Mouse (Mus musculus) heart, embryonic 12.5 days (tissue): ENCODE results near the gene Etv6. TPM values are rescaled to one million over a fixed set of nuclear protein-coding genes. Genes with fewer than 3 reads are reported as not detected.

Experiments
- ATAC-seq: fragments of 200-750 bp; cut with Nextera tagmentation; 2 replicates; pipeline ENCODE4 v1.8.0; 2017; ENCODE audit warnings: moderate TSS enrichment, moderate library complexity; ENCODE audit not compliant: insufficient number of reproducible peaks, low FRiP score
- H3K27ac ChIP-seq: fragments of 300-500 bp; sonication (generic); 2 replicates; pipeline ENCODE4 v1.5.1; 2016; ENCODE audit warnings: mild to moderate bottlenecking, moderate library complexity; ENCODE audit not compliant: poor library complexity, severe bottlenecking
- H3K27me3 ChIP-seq: fragments of 300-500 bp; sonication (generic); replicated peaks from 2 replicates; pipeline ENCODE4 v1.6.1; 2016; ENCODE audit warnings: mild to moderate bottlenecking, moderate library complexity
- H3K36me3 ChIP-seq: fragments of 300-500 bp; sonication (generic); 2 replicates; pipeline ENCODE4 v1.6.1; 2016; ENCODE audit warnings: mild to moderate bottlenecking, moderate library complexity
- H3K4me1 ChIP-seq: fragments of 300-500 bp; sonication (generic); replicated peaks from 2 replicates; pipeline ENCODE4 v1.6.1; 2016; ENCODE audit warnings: mild to moderate bottlenecking
- H3K4me2 ChIP-seq: fragments of 300-500 bp; sonication (generic); 2 replicates; pipeline ENCODE4 v1.6.1; 2016; ENCODE audit warnings: mild to moderate bottlenecking, moderate library complexity
- H3K4me3 ChIP-seq: fragments of 300-500 bp; sonication (generic); 2 replicates; pipeline ENCODE4 v1.5.1; 2016; ENCODE audit warnings: mild to moderate bottlenecking
- H3K9ac ChIP-seq: fragments of 300-500 bp; sonication (generic); 2 replicates; pipeline ENCODE4 v1.6.1; 2016; ENCODE audit warnings: mild to moderate bottlenecking, moderate library complexity
- H3K9me3 ChIP-seq: fragments of 300-500 bp; sonication (generic); replicated peaks from 2 replicates; pipeline ENCODE4 v1.6.1; 2016; ENCODE audit warnings: mild to moderate bottlenecking, moderate library complexity
- WGBS: fragments of 180-500 bp; shearing (Covaris S2); methylation state at CpG from one replicate; pipeline ENCODE4 v1.1.7; 2016; 5-methylcytosine and 5-hydroxymethylcytosine counted together
- polyA plus RNA-seq: library from polyadenylated mRNA; unstranded; fragments of >200 nt; fragmentation: Nextera tagmentation; extraction: Ambion mirVana; gene quantifications from 2 replicates; pipeline ENCODE4 v1.2.1, GENCODE M21; 2016

Gene Etv6
- polyA plus RNA-seq, 1 experiment from 2014 or later = 19.9 TPM

- peaks cover 71% of the 10 kb centered on the region for H3K4me1 ChIP-seq
- H3K27ac ChIP-seq = no peak overlapping the region
- no peaks in the 10 kb centered on the region for H3K9me3 ChIP-seq
- no peak overlapping the region for H3K4me2 ChIP-seq
- H3K36me3 ChIP-seq = no peaks in the 10 kb centered on the region
- H3K9ac ChIP-seq = no peak overlapping the region
- ATAC-seq = peak; percentile 53; the same call in 1 of the 2 replicates
- WGBS = 42% methylated on average over 5 of the region's 5 CpGs
- H3K27me3 ChIP-seq = no peaks in the 10 kb centered on the region
- no peak overlapping the region for H3K4me3 ChIP-seq
These were observed 132.5 kb downstream of the Etv6 start for GRCm38 (mm10) chr6:134167963-134168362.

GRCm38 (mm10) chr6:134168799-134169198, 133.3 kb downstream of the Etv6 start:
- peaks cover 72% of the 10 kb centered on the region for H3K4me1 ChIP-seq
- no peak overlapping the region for H3K4me3 ChIP-seq
- ATAC-seq = no peak
- H3K27ac ChIP-seq = no peak overlapping the region
- H3K27me3 ChIP-seq = no peaks in the 10 kb centered on the region
- H3K9me3 ChIP-seq = no peaks in the 10 kb centered on the region
- H3K4me2 ChIP-seq = no peak overlapping the region
- H3K36me3 ChIP-seq = no peaks in the 10 kb centered on the region
- H3K9ac ChIP-seq = no peak overlapping the region
- WGBS = 87% methylated on average over 11 of the region's 11 CpGs

GRCm38 (mm10) chr6:134171235-134171634, 135.7 kb downstream of the Etv6 start:
- Histone ChIP-seq H3K9ac (no peak overlapping the region), H3K4me3 (no peak overlapping the region), H3K36me3 (no peaks in the 10 kb centered on the region), H3K9me3 (no peaks in the 10 kb centered on the region), H3K4me2 (no peak overlapping the region), H3K27ac (peak overlapping the region; percentile 71), H3K4me1 (peaks cover 75% of the 10 kb centered on the region), H3K27me3 (no peaks in the 10 kb centered on the region)
- 15% methylated on average over 1 of the region's 1 CpGs for WGBS
- ATAC-seq = no peak

GRCm38 (mm10) chr6:134171906-134172728, 136.6 kb downstream of the Etv6 start:
- no peak for ATAC-seq
- Histone ChIP-seq H3K27ac (peak overlapping the region; percentile 71), H3K4me3 (no peak overlapping the region), H3K9ac (no peak overlapping the region), H3K4me1 (peaks cover 83% of the 10 kb centered on the region), H3K27me3 (no peaks in the 10 kb centered on the region), H3K36me3 (no peaks in the 10 kb centered on the region), H3K9me3 (no peaks in the 10 kb centered on the region), H3K4me2 (peak overlapping the region; percentile 28)
- 66% methylated on average over 17 of the region's 17 CpGs for WGBS

GRCm38 (mm10) chr6:134173439-134173838, 137.9 kb downstream of the Etv6 start:
- no peaks in the 10 kb centered on the region for H3K27me3 ChIP-seq
- ATAC-seq = peak; percentile 17; the same call in 1 of the 2 replicates
- peaks cover 79% of the 10 kb centered on the region for H3K4me1 ChIP-seq
- no peak overlapping the region for H3K4me3 ChIP-seq
- peak overlapping the region; percentile 13 for H3K27ac ChIP-seq
- no peak overlapping the region for H3K4me2 ChIP-seq
- H3K9me3 ChIP-seq = no peaks in the 10 kb centered on the region
- no peak overlapping the region; the same call in 1 of the 2 replicates for H3K9ac ChIP-seq
- WGBS = 58% methylated on average over 6 of the region's 6 CpGs
- H3K36me3 ChIP-seq = no peaks in the 10 kb centered on the region

GRCm38 (mm10) chr6:134175059-134175458, 139.6 kb downstream of the Etv6 start:
- no peak overlapping the region for H3K4me3 ChIP-seq
- 0 out of 2 replicates have a peak overlapping the region, but pooled peaks have one; percentile 12 for H3K27ac ChIP-seq
- no peak; the same call in 1 of the 2 replicates for ATAC-seq
- no peaks in the 10 kb centered on the region for H3K9me3 ChIP-seq
- whole genome bisulfite sequencing = 42% methylated on average over 9 of the region's 9 CpGs
- H3K4me2 ChIP-seq = no peak overlapping the region
- H3K9ac ChIP-seq = no peak overlapping the region
- peaks cover 72% of the 10 kb centered on the region for H3K4me1 ChIP-seq
- H3K27me3 ChIP-seq = no peaks in the 10 kb centered on the region
- no peaks in the 10 kb centered on the region for H3K36me3 ChIP-seq

GRCm38 (mm10) chr6:134177196-134177595, 141.7 kb downstream of the Etv6 start:
- no peak overlapping the region for H3K4me3 ChIP-seq
- 78% methylated on average over 5 of the region's 5 CpGs for WGBS
- H3K9ac ChIP-seq = no peak overlapping the region
- no peak for ATAC-seq
- H3K4me1 ChIP-seq = peaks cover 71% of the 10 kb centered on the region
- no peaks in the 10 kb centered on the region for H3K36me3 ChIP-seq
- H3K4me2 ChIP-seq = no peak overlapping the region
- no peak overlapping the region for H3K27ac ChIP-seq
- H3K27me3 ChIP-seq = no peaks in the 10 kb centered on the region
- H3K9me3 ChIP-seq = no peaks in the 10 kb centered on the region

GRCm38 (mm10) chr6:134182301-134182948, 146.9 kb downstream of the Etv6 start:
- H3K4me2 ChIP-seq = peak overlapping the region; percentile 64
- 29% methylated on average over 17 of the region's 17 CpGs for whole genome bisulfite sequencing
- no peaks in the 10 kb centered on the region for H3K36me3 ChIP-seq
- ATAC-seq = peak; percentile 74
- H3K27me3 ChIP-seq = no peaks in the 10 kb centered on the region
- H3K4me1 ChIP-seq = peaks cover 80% of the 10 kb centered on the region
- H3K27ac ChIP-seq = peak overlapping the region; percentile 95
- H3K9me3 ChIP-seq = no peaks in the 10 kb centered on the region
- peak overlapping the region; percentile 64 for H3K9ac ChIP-seq
- peak overlapping the region; percentile 20 for H3K4me3 ChIP-seq

GRCm38 (mm10) chr6:134183592-134184342, 148.3 kb downstream of the Etv6 start:
- Histone ChIP-seq H3K4me2 (no peak overlapping the region), H3K9me3 (no peaks in the 10 kb centered on the region), H3K4me3 (no peak overlapping the region), H3K4me1 (peaks cover 87% of the 10 kb centered on the region), H3K27me3 (no peaks in the 10 kb centered on the region), H3K27ac (peak overlapping the region; percentile 95), H3K9ac (no peak overlapping the region), H3K36me3 (no peaks in the 10 kb centered on the region)
- WGBS = 66% methylated on average over 11 of the region's 11 CpGs
- no peak for ATAC-seq

- no peak overlapping the region for H3K9ac ChIP-seq
- no peaks in the 10 kb centered on the region for H3K36me3 ChIP-seq
- peak overlapping the region; percentile 71 for H3K27ac ChIP-seq
- no peak overlapping the region for H3K4me3 ChIP-seq
- no peaks in the 10 kb centered on the region for H3K27me3 ChIP-seq
- H3K9me3 ChIP-seq = no peaks in the 10 kb centered on the region
- H3K4me2 ChIP-seq = no peak overlapping the region
- WGBS = 32% methylated on average over 6 of the region's 6 CpGs
- H3K4me1 ChIP-seq = peaks cover 89% of the 10 kb centered on the region
- ATAC-seq = peak; percentile 38; the same call in 1 of the 2 replicates
These were observed 150.9 kb downstream of the Etv6 start for GRCm38 (mm10) chr6:134186286-134186903.
